Mouse (Mus musculus) CH12.LX (cell line): ENCODE data around the gene Hnrnpd. TPM values are rescaled to one million over a fixed set of nuclear protein-coding genes. Genes with fewer than 3 reads are reported as not detected.

ENCODE experiments used
- DNase-seq: peaks from one replicate; pipeline ENCODE4 v3.0.0-alpha.2; 2013; ENCODE audit errors: extremely low read depth
- H3K27ac ChIP-seq: 2 replicates; pipeline ENCODE4 v1.5.1; 2012; ENCODE audit warnings: low read depth, mild to moderate bottlenecking, control low read depth, moderate library complexity; ENCODE audit not compliant: insufficient read depth
- H3K27me3 ChIP-seq: replicated peaks from 2 replicates; pipeline ENCODE3; 2012; ENCODE audit warnings: inconsistent platforms
- H3K36me3 ChIP-seq, 2 experiments: replicated peaks in 1 of 2; 2 replicates each; pipeline versions ENCODE3 to v1.6.1; 2012; ENCODE audit warnings: inconsistent platforms in 1 of 2, low read length in 1 of 2, mild to moderate bottlenecking in 1 of 2, mixed read lengths in 1 of 2, moderate library complexity in 1 of 2; ENCODE audit not compliant: control insufficient read depth in 1 of 2, insufficient read depth in 1 of 2
- H3K4me1 ChIP-seq, 2 experiments: 2 replicates each; pipeline ENCODE4 v1.6.1; 2012; ENCODE audit warnings: inconsistent platforms in 1 of 2, moderate library complexity in 1 of 2; ENCODE audit not compliant: insufficient read depth in 2 of 2, control insufficient read depth in 1 of 2
- H3K4me2 ChIP-seq: 2 replicates; pipeline ENCODE4 v1.6.1; 2012; ENCODE audit warnings: low read depth, mild to moderate bottlenecking, control low read depth; ENCODE audit not compliant: poor library complexity, insufficient read depth, severe bottlenecking
- H3K4me3 ChIP-seq, 3 experiments: fragments of 150-350 bp in 1 of 3; sonication (generic) in 1 of 3; replicated peaks in 1 of 3; 2 replicates each; pipeline versions ENCODE3 to v1.5.1; 2011 to 2012; ENCODE audit warnings: low read depth in 2 of 3, low read length in 2 of 3, mild to moderate bottlenecking in 2 of 3, moderate library complexity in 2 of 3, control low read depth in 1 of 3, improper control_type of control experiment in 1 of 3, inconsistent platforms in 1 of 3, mixed read lengths in 1 of 3; ENCODE audit not compliant: poor library complexity in 1 of 3
- H3K79me2 ChIP-seq: replicated peaks from 2 replicates; pipeline ENCODE4 v1.6.1; 2012; ENCODE audit warnings: mild to moderate bottlenecking, moderate library complexity; ENCODE audit not compliant: control insufficient read depth, poor library complexity, insufficient read depth, severe bottlenecking; ENCODE audit errors: extremely low read depth
- H3K9ac ChIP-seq: 2 replicates; pipeline ENCODE4 v1.6.1; 2012; ENCODE audit warnings: low read depth, mild to moderate bottlenecking, control low read depth, moderate library complexity; ENCODE audit not compliant: insufficient read depth
- H3K9me3 ChIP-seq: replicated peaks from 2 replicates; pipeline ENCODE3; 2012; ENCODE audit warnings: low read length, inconsistent platforms, mixed read lengths
- CHD1 ChIP-seq: IDR thresholded peaks from 2 replicates; pipeline ENCODE4 v1.6.1; 2012; ENCODE audit warnings: low read depth, low read length, improper control_type of control experiment, inconsistent platforms
- ELF1 ChIP-seq: IDR thresholded peaks from 2 replicates; pipeline ENCODE4 v1.6.1; 2014; ENCODE audit warnings: low read depth, mild to moderate bottlenecking, inconsistent platforms, low read length, improper control_type of control experiment
- EP300 ChIP-seq: IDR thresholded peaks from 2 replicates; pipeline ENCODE4 v1.6.1; 2011; ENCODE audit warnings: low read length, improper control_type of control experiment
- JUN ChIP-seq: IDR thresholded peaks from 2 replicates; pipeline ENCODE4 v1.6.1; 2011; ENCODE audit warnings: low read depth, mild to moderate bottlenecking, low read length, improper control_type of control experiment, moderate library complexity; ENCODE audit not compliant: insufficient read depth
- JUND ChIP-seq: conservative IDR thresholded peaks from 2 replicates; pipeline ENCODE4 v1.6.1; 2011; ENCODE audit warnings: low read depth, low read length, improper control_type of control experiment
- KAT2A ChIP-seq: IDR thresholded peaks from 2 replicates; pipeline ENCODE4 v1.6.1; 2012; ENCODE audit warnings: low read length, improper control_type of control experiment, inconsistent platforms; ENCODE audit not compliant: insufficient replicate concordance
- MAZ ChIP-seq: IDR thresholded peaks from 2 replicates; pipeline ENCODE4 v1.6.1; 2012; ENCODE audit warnings: low read depth, mild to moderate bottlenecking, inconsistent platforms, low read length, improper control_type of control experiment, moderate library complexity
- MXI1 ChIP-seq: IDR thresholded peaks from 2 replicates; pipeline ENCODE4 v1.6.1; 2011; ENCODE audit warnings: mild to moderate bottlenecking, low read depth, low read length, improper control_type of control experiment
- NELFE ChIP-seq: IDR thresholded peaks from 2 replicates; pipeline ENCODE4 v1.6.1; 2011; ENCODE audit warnings: low read depth, low read length, improper control_type of control experiment
- NRF1 ChIP-seq: IDR thresholded peaks from 2 replicates; pipeline ENCODE4 v1.6.1; 2014; ENCODE audit warnings: low read depth, mild to moderate bottlenecking, inconsistent platforms, low read length, improper control_type of control experiment, moderate library complexity
- PAX5 ChIP-seq: IDR thresholded peaks from 2 replicates; pipeline ENCODE4 v1.6.1; 2012; ENCODE audit warnings: low read length, inconsistent platforms, mixed read lengths
- POLR2A ChIP-seq: IDR thresholded peaks from 2 replicates; pipeline ENCODE4 v1.6.1; 2011; ENCODE audit warnings: low read depth, mild to moderate bottlenecking, improper control_type of control experiment, low read length
- POLR2AphosphoS2 ChIP-seq: IDR thresholded peaks from 2 replicates; pipeline ENCODE4 v1.6.1; 2011; ENCODE audit warnings: low read depth, low read length, improper control_type of control experiment
- RAD21 ChIP-seq: IDR thresholded peaks from 2 replicates; pipeline ENCODE4 v1.6.1; 2011; ENCODE audit warnings: low read depth, mild to moderate bottlenecking, low read length, improper control_type of control experiment, moderate library complexity
- SMC3 ChIP-seq: IDR thresholded peaks from 2 replicates; pipeline ENCODE4 v1.6.1; 2011; ENCODE audit warnings: low read depth, low read length, improper control_type of control experiment
- TBP ChIP-seq: conservative IDR thresholded peaks from 2 replicates; pipeline ENCODE4 v1.6.1; 2011; ENCODE audit warnings: low read depth, low read length, improper control_type of control experiment
- TCF12 ChIP-seq: IDR thresholded peaks from 2 replicates; pipeline ENCODE4 v1.6.1; 2014; ENCODE audit warnings: low read depth, mild to moderate bottlenecking, inconsistent platforms, low read length, improper control_type of control experiment
- USF2 ChIP-seq: conservative IDR thresholded peaks from 2 replicates; pipeline ENCODE4 v1.6.1; 2011; ENCODE audit warnings: low read depth, low read length, improper control_type of control experiment
- ZMIZ1 ChIP-seq: IDR thresholded peaks from 2 replicates; pipeline ENCODE4 v1.6.1; 2012; ENCODE audit warnings: low read depth, mild to moderate bottlenecking, inconsistent platforms, low read length, improper control_type of control experiment
- ZNF384 ChIP-seq: IDR thresholded peaks from 2 replicates; pipeline ENCODE4 v1.6.1; 2012; ENCODE audit warnings: low read depth, low read length, improper control_type of control experiment, inconsistent platforms
- dilution Hi-C: fragments of 300-500 bp; cut with MboI; formaldehyde crosslinking; loops from 2 replicates; pipeline ENCODE4 v1.14.3; 2020; ENCODE audit warnings: low sequenced_read_pairs; ENCODE audit not compliant: extremely low pct_unique_long_range_greater_than_20kb, extremely low pct_ligation_motif_present
- in situ Hi-C: fragments of 300-500 bp; cut with MboI; formaldehyde crosslinking; loops from 3 replicates; pipeline ENCODE4 v1.14.3; 2019; ENCODE audit warnings: low sequenced_read_pairs, low pct_ligation_motif_present, low pct_unique_long_range_greater_than_20kb, mixed read lengths
- polyA plus RNA-seq: library from polyadenylated mRNA; unstranded; fragments of >175 nt; gene quantifications from 2 replicates; pipeline ENCODE4 v1.2.1, GENCODE M21; 2012; ENCODE audit warnings: low read depth; ENCODE audit not compliant: insufficient read length
- total RNA-seq, 2 experiments: library from RNA; depleted of rRNA; stranded (reverse); fragments of 300-350 nt in 1 of 2; fragments of >200 nt in 1 of 2; gene quantifications; 2 replicates each; pipeline ENCODE4 v1.2.3; 2012 to 2014

The Hnrnpd gene
- total and polyA plus RNA-seq, 3 experiments, result 19.0 to 319 (median 41.3) TPM

DNA sequence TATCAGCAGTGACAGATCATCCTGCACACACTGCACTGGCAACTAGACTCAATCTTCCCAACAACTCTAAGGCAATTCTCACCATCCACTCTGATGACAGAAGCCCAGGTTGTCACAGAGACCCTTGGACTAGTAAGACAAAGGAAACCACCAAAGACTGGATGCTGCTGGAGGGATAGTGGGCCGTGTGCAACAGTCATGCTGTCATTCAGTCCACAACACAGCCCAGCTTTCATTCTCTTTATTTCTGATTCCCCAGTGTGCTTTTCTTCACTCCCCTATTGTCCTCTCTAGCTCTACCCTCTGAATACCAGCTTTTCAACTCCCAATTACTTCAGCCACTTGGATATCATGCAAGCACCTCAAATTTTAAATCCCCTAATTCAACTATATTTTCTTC is 24.9 kb downstream of the Hnrnpd start:
- in situ Hi-C loops (no loop called here), dilution Hi-C loops (no loop called here)
- no peak for DNase-seq
- no peak overlapping the region for H3K4me2 ChIP-seq
- TF ChIP-seq ELF1 (no peak), NRF1 (no peak), POLR2A (no peak), USF2 (no peak), MXI1 (no peak), PAX5 (no peak), JUND (no peak), EP300 (no peak), POLR2AphosphoS2 (no peak), ZNF384 (no peak), ZMIZ1 (no peak), CHD1 (no peak), RAD21 (no peak), NELFE (no peak), MAZ (no peak), SMC3 (no peak), TCF12 (no peak), KAT2A (no peak)
- no peaks in the 10 kb centered on the region for H3K27me3 ChIP-seq
- peaks cover 8 to 18% of the 10 kb centered on the region in 2 experiments for H3K36me3 ChIP-seq
- H3K4me3 ChIP-seq, result no peak overlapping the region
- H3K9me3 ChIP-seq, result no peaks in the 10 kb centered on the region
- no peak overlapping the region for H3K27ac ChIP-seq
- no peak overlapping the region for H3K9ac ChIP-seq
- H3K79me2 ChIP-seq, result no peaks in the 10 kb centered on the region
- H3K4me1 ChIP-seq, result no peaks in the 10 kb centered on the region

DNA sequence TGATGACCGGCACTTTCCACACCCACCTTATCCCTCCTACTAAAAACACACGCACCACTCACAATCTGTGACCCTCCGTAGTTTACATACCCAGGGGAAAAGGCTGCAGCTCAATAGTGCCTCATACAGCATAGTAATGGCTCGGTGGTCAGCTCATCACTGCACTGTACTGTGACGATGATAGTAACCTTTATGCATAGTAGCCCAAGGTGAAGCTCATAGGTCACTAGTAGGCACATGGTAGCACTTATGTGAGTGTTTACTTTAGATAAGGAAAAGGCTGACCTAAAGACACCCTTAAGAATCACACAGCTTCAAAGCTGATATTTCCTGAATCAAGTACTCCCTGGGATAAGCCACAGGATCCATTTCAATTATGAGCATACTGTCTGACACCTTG is 26.2 kb downstream of the Hnrnpd start:
- in situ Hi-C loops (no loop called here), dilution Hi-C loops (no loop called here)
- H3K4me1 ChIP-seq, result no peaks in the 10 kb centered on the region
- no peak for TF ChIP-seq EP300
- TF ChIP-seq TCF12, result no peak
- no peak for TF ChIP-seq MXI1
- no peak for TF ChIP-seq TBP
- TF ChIP-seq JUN, result no peak
- no peak overlapping the region for H3K27ac ChIP-seq
- no peak overlapping the region for H3K4me3 ChIP-seq
- no peak overlapping the region for H3K9ac ChIP-seq
- H3K27me3 ChIP-seq, result no peaks in the 10 kb centered on the region
- no peak for DNase-seq
- H3K9me3 ChIP-seq, result no peaks in the 10 kb centered on the region
- H3K79me2 ChIP-seq, result no peaks in the 10 kb centered on the region
- H3K36me3 ChIP-seq, result peaks cover 3 to 12% of the 10 kb centered on the region in 2 experiments
- H3K4me2 ChIP-seq, result no peak overlapping the region
